Mouse (Mus musculus) intestine, embryonic 15.5 days (tissue): Measurements from ENCODE around the gene Casq2. TPM values are rescaled to one million over a fixed set of nuclear protein-coding genes. Genes with fewer than 3 reads are reported as not detected.

ENCODE experiments used
- ATAC-seq: fragments of 200-750 bp; cut with Nextera tagmentation; 2 replicates; pipeline ENCODE4 v1.8.0; 2017; ENCODE audit warnings: moderate TSS enrichment, moderate library complexity
- H3K27ac ChIP-seq: fragments of 300-500 bp; sonication (generic); 2 replicates; pipeline ENCODE4 v1.5.1; 2015; ENCODE audit warnings: mild to moderate bottlenecking, inconsistent platforms
- H3K27me3 ChIP-seq: fragments of 300-500 bp; sonication (generic); replicated peaks from 2 replicates; pipeline ENCODE4 v1.6.1; 2015; ENCODE audit warnings: inconsistent platforms
- H3K36me3 ChIP-seq: fragments of 300-500 bp; sonication (generic); 2 replicates; pipeline ENCODE4 v1.6.1; 2015; ENCODE audit warnings: inconsistent platforms
- H3K4me1 ChIP-seq: fragments of 300-500 bp; sonication (generic); replicated peaks from 2 replicates; pipeline ENCODE4 v1.6.1; 2015; ENCODE audit warnings: inconsistent platforms
- H3K4me2 ChIP-seq: fragments of 300-500 bp; sonication (generic); replicated peaks from 2 replicates; pipeline ENCODE4 v1.6.1; 2015; ENCODE audit warnings: mild to moderate bottlenecking, inconsistent platforms
- H3K4me3 ChIP-seq: fragments of 300-500 bp; sonication (generic); replicated peaks from 2 replicates; pipeline ENCODE4 v1.5.1; 2015; ENCODE audit warnings: inconsistent platforms
- H3K9ac ChIP-seq: fragments of 300-500 bp; sonication (generic); 2 replicates; pipeline ENCODE4 v1.6.1; 2015; ENCODE audit warnings: inconsistent platforms
- H3K9me3 ChIP-seq: fragments of 300-500 bp; sonication (generic); 2 replicates; pipeline ENCODE4 v1.6.1; 2016; ENCODE audit warnings: inconsistent platforms
- WGBS: fragments of 180-500 bp; shearing (Covaris S2); methylation state at CpG from one replicate; pipeline ENCODE4 v1.1.7; 2015; 5-methylcytosine and 5-hydroxymethylcytosine counted together
- polyA plus RNA-seq: library from polyadenylated mRNA; unstranded; fragments of >200 nt; fragmentation: Nextera tagmentation; extraction: Ambion mirVana; gene quantifications from 2 replicates; pipeline ENCODE4 v1.2.1, GENCODE M21; 2015

Casq2 gene
- polyA plus RNA-seq, 1 experiment from 2014 or later: 1.7 TPM

DNA sequence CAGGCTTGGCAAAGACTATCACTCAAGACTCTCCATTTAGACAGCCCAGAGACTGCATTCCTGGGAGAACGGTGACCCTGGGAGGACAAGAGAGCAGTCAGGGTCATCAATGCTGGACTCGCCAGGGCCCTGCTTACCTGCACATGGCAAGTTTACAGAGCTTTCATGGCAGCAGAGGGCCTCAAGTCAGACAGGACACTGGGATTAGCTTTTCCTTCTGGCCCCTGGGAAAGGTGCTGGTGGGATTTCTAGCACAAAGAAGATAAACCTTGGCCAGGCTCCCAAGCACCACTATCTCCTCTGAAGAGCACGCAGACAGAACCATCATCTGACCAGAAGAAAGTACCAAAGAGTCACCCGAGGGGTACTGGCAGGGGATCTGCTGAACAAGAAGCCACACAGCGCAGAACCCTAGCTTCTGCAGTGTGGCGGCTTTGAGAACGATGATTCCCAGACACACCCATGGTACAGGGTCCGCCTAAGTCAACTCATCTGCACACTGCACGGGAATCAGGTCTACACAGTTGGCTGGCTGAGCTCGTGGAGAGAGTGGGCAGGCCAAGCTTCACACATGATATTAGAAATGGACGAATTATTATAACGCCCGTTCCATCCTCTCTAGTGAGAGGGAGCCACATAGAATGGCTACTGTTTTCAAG lies 1.3 kb upstream of the Casq2 start:
- H3K9ac ChIP-seq: no peak overlapping the region
- H3K9me3 ChIP-seq: no peaks in the 10 kb centered on the region
- 67% methylated on average over 13 of the region's 13 CpGs for WGBS
- no peak overlapping the region for H3K4me2 ChIP-seq
- ATAC-seq: peak; percentile 68
- no peak overlapping the region for H3K27ac ChIP-seq
- no peaks in the 10 kb centered on the region for H3K27me3 ChIP-seq
- no peaks in the 10 kb centered on the region for H3K36me3 ChIP-seq
- H3K4me1 ChIP-seq: peaks cover 7% of the 10 kb centered on the region; the same call in 1 of the 2 replicates
- no peak overlapping the region for H3K4me3 ChIP-seq

DNA sequence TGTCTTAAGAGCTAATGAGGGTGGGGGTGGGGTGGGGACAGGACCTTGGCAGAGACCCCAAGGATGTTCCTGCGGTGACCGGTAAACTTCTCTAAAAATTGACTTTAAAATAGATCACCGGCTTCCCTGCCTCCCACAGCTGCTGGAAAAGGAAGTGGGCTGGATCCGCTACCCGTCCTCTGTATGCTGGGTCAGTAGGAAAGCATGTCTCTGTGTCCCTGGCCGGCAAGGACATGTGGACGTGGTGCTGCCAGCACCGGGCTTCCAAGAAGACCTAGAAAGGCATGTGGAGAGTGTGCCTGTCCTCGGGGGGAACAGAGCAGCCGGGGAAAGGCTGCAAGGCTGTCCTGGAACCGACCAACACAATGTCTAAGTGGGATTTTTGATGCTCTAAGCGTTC lies 496 bp upstream of the Casq2 start:
- Histone ChIP-seq H3K4me1 (peaks cover 7% of the 10 kb centered on the region; the same call in 1 of the 2 replicates), H3K27me3 (no peaks in the 10 kb centered on the region), H3K36me3 (no peaks in the 10 kb centered on the region), H3K4me2 (no peak overlapping the region), H3K9me3 (no peaks in the 10 kb centered on the region), H3K4me3 (no peak overlapping the region), H3K9ac (no peak overlapping the region), H3K27ac (no peak overlapping the region)
- 38% methylated on average over 12 of the region's 12 CpGs for WGBS
- no peak for ATAC-seq

DNA sequence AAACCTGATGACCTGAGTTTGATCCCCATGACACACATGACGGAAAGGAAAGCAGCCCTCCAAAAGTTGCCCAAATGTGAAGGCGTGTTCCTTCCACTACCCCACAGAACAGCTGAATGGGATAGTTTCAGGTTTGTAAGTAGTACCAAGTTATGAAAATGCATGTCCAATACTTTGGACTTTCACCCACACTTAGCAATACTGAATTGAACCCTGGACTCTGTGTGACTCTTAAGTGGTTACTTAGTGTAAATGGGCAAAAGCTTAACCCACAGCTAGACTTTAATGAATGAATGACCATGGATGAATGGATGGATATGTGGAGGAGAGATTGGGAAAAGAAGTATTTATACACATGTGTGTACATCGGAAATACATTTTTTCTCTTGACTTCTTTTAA lies 8.6 kb downstream of the Casq2 start:
- no peaks in the 10 kb centered on the region for H3K36me3 ChIP-seq
- H3K4me3 ChIP-seq: no peak overlapping the region
- no peak for ATAC-seq
- no peaks in the 10 kb centered on the region for H3K9me3 ChIP-seq
- H3K9ac ChIP-seq: no peak overlapping the region
- H3K4me2 ChIP-seq: no peak overlapping the region
- 90% methylated on average over 3 of the region's 3 CpGs for WGBS
- H3K4me1 ChIP-seq: no peaks in the 10 kb centered on the region
- H3K27me3 ChIP-seq: no peaks in the 10 kb centered on the region
- H3K27ac ChIP-seq: no peak overlapping the region

DNA sequence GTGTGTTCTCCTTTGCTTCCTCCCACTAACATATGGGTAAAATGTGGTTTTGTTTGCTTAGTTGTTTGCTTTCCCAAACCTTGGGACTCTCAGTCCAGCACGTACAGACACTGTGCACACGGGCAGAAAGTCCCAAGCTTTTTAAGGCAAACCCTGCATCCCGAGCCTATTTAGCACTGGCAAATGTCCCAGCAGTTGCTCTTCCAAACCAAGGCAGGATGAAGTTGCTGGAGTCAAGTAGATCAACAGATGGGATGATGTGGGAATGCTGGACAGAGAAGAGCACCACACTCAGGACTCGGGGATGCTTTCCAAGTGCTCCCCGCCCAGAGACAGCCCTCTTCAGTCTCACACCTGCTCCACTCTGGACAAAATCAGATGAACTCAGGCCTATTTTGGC lies 9.2 kb downstream of the Casq2 start:
- Histone ChIP-seq H3K9me3 (no peaks in the 10 kb centered on the region), H3K4me1 (no peaks in the 10 kb centered on the region), H3K4me3 (no peak overlapping the region), H3K27me3 (no peaks in the 10 kb centered on the region), H3K9ac (no peak overlapping the region), H3K36me3 (no peaks in the 10 kb centered on the region), H3K27ac (no peak overlapping the region), H3K4me2 (no peak overlapping the region)
- 52% methylated on average over 5 of the region's 5 CpGs for WGBS
- ATAC-seq: peak; percentile 70

DNA sequence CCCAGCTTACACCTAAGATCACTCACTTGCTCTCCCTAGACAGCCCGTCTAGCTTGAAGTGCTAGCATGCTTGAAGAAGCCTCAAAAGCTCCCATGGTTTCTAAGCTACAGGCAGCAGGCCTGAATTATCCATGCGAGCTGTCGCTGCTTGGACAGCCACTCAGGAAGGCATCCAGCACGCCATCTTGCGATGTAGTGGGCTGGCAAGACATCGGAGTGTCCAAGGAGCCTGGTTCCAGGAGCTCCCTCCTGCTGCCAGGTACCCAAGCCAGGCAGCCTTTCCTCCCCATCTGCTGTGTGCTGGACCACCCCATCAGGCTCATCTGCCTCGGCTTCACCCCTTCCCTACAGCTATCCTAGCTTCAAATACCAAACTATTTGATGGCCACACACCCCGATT lies 10.2 kb downstream of the Casq2 start:
- Histone ChIP-seq H3K9ac (no peak overlapping the region), H3K27me3 (no peaks in the 10 kb centered on the region), H3K9me3 (no peaks in the 10 kb centered on the region), H3K4me1 (no peaks in the 10 kb centered on the region), H3K4me2 (no peak overlapping the region), H3K36me3 (no peaks in the 10 kb centered on the region), H3K27ac (no peak overlapping the region), H3K4me3 (no peak overlapping the region)
- whole genome bisulfite sequencing: 85% methylated on average over 8 of the region's 8 CpGs
- no peak for ATAC-seq

DNA sequence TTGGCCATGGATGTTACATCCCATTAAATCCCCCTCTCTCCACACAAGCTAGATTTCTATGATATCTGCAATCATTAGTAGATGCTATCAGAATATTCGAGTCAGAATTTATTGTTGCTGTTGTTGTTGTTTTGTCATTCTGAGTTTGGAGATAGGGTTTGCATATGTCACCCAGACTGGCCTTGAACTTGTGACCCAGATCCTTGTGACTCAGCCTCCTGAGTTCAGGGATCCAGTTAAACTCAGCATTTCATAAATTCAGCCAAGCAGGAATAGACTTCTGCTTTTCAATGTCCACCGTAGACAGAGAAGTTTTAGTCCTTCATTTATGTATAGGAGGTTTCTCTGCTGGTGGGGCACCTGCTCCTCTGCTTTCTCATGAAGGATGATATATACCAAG lies 10.8 kb downstream of the Casq2 start:
- WGBS: 90% methylated on average over 2 of the region's 2 CpGs
- H3K4me3 ChIP-seq: no peak overlapping the region
- no peaks in the 10 kb centered on the region for H3K9me3 ChIP-seq
- no peaks in the 10 kb centered on the region for H3K36me3 ChIP-seq
- no peak for ATAC-seq
- H3K9ac ChIP-seq: no peak overlapping the region
- no peak overlapping the region for H3K4me2 ChIP-seq
- no peaks in the 10 kb centered on the region for H3K27me3 ChIP-seq
- no peak overlapping the region for H3K27ac ChIP-seq
- no peaks in the 10 kb centered on the region for H3K4me1 ChIP-seq

DNA sequence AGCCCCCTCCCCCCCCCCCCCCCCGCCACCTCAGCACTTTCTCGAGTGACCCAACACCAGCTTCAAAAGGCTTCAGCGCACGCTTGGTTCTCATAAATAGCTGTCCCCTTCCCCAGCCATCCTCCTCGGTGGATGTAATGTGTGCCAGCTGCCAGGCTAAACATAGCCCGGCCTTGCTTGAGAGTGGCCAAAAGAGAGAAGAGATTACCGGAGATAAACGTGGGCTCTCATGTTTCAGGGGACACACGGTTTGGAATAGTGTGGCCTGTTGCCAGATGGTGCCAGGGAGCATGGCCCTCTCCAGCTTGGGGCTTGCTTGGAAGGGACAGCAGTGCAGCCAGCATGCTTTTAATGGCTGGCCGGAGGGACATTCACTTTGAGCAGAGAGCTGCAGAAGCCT lies 13.0 kb downstream of the Casq2 start:
- no peaks in the 10 kb centered on the region for H3K27me3 ChIP-seq
- H3K36me3 ChIP-seq: no peaks in the 10 kb centered on the region
- WGBS: 41% methylated on average over 10 of the region's 10 CpGs
- H3K4me2 ChIP-seq: no peak overlapping the region
- no peaks in the 10 kb centered on the region for H3K9me3 ChIP-seq
- no peak for ATAC-seq
- H3K9ac ChIP-seq: no peak overlapping the region
- no peak overlapping the region for H3K4me3 ChIP-seq
- no peak overlapping the region for H3K27ac ChIP-seq
- no peaks in the 10 kb centered on the region for H3K4me1 ChIP-seq

DNA sequence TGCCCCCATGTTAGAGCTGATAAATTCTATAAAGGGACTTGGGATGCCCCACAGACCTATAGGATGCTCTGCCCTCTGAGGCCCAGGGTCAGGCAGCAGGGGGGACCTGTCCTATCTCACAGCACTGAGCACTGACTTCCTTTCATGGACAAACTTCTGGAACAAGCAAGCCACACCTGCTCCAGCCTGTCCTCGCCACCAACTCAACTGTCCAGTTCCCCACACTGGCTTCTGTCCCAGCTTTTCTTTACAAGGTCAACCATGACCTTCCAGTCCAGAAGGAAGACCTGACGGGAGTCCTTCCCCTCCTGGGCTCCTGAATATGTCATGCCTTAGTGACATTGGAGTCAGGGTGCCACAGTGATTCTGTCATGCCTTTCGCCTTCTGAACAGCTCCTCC lies 13.6 kb downstream of the Casq2 start:
- H3K27ac ChIP-seq: no peak overlapping the region
- H3K4me3 ChIP-seq: no peak overlapping the region
- no peaks in the 10 kb centered on the region for H3K27me3 ChIP-seq
- no peaks in the 10 kb centered on the region for H3K9me3 ChIP-seq
- no peak overlapping the region for H3K4me2 ChIP-seq
- ATAC-seq: no peak
- WGBS: 91% methylated on average over 3 of the region's 3 CpGs
- no peaks in the 10 kb centered on the region for H3K36me3 ChIP-seq
- no peak overlapping the region for H3K9ac ChIP-seq
- H3K4me1 ChIP-seq: no peaks in the 10 kb centered on the region

DNA sequence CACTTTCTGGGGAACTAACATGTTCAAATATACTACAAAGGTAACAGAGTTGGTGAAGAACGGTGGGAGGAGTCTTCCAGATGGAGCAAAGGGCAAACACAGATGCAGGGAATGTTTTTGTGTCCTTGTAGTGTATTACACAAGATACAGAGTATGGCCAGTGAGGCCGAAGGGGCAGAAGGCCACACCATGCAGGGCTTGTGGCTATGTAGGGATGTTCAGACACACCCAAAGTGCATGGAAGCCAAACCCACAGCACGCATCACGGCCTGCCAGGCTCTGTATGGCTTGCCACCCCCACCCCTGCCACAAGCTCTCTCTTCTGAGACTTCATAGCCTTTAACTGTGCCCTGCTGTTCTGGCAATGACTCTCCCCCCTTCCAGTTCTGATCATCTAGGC lies 15.2 kb downstream of the Casq2 start:
- Histone ChIP-seq H3K4me1 (no peaks in the 10 kb centered on the region), H3K27ac (no peak overlapping the region), H3K36me3 (no peaks in the 10 kb centered on the region), H3K4me3 (no peak overlapping the region), H3K27me3 (no peaks in the 10 kb centered on the region), H3K4me2 (no peak overlapping the region), H3K9ac (no peak overlapping the region), H3K9me3 (no peaks in the 10 kb centered on the region)
- 86% methylated on average over 4 of the region's 4 CpGs for WGBS
- ATAC-seq: no peak

DNA sequence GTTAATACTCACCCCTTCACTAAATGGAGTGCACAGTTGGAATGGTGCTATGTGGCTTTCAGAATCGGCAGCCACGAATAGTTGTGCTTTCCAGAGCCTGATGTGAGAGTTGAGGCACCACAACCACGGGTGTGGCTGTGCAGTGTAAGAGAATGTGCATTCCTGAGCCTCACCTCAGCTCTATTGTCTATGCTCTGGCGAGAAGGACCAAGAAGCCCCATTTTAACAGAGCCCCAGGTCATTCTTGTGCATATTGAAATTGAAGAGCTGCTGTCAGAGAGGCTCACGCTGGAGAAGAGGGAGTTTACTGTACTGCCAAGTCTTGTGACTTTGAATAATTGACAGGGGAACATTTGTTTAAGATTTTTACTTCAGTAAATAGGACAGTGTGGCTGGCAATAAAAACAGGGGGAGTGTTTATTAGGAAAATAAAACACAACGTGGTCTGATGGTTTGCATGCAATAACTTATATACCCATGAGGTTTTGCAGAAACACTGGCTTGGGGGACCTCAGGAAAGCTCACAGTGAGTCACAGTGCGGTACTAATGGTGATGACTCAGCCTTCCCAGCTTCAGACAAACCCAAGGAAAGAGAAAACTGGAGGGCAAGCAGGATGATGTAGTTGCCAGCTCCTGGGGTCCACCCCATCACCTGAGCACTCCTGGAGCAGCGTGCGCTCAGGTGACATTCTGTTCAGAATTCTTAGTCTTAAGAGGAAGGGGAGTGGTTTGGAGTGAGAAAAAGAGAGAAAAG lies 17.8 kb downstream of the Casq2 start:
- WGBS: 62% methylated on average over 9 of the region's 9 CpGs
- H3K9ac ChIP-seq: no peak overlapping the region
- no peak overlapping the region for H3K4me3 ChIP-seq
- H3K9me3 ChIP-seq: no peaks in the 10 kb centered on the region
- no peaks in the 10 kb centered on the region for H3K27me3 ChIP-seq
- H3K4me1 ChIP-seq: no peaks in the 10 kb centered on the region
- H3K27ac ChIP-seq: no peak overlapping the region
- H3K4me2 ChIP-seq: no peak overlapping the region
- H3K36me3 ChIP-seq: no peaks in the 10 kb centered on the region
- ATAC-seq: no peak

DNA sequence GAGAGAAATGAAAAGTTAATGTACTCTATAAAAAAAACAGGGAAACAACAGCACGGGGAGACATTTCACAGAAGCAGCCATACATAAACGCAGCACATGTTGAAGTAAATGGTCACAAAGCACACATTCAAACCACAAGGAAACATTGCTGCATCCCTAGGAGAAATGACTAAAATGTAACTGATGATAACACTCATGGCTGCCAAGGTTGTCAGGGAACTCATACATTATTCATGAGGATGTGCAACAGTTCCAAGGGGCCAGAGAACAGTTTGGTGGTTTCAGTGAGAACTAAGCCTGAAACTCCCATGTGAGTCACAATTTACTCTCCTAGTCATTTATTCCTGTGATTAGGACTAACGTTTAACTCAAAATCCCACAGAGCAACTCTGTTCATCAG lies 22.0 kb downstream of the Casq2 start:
- H3K27me3 ChIP-seq: no peaks in the 10 kb centered on the region
- no peak overlapping the region for H3K4me3 ChIP-seq
- H3K9me3 ChIP-seq: no peaks in the 10 kb centered on the region
- no peak overlapping the region for H3K9ac ChIP-seq
- H3K36me3 ChIP-seq: no peaks in the 10 kb centered on the region
- ATAC-seq: no peak
- WGBS: 63% methylated on average over 3 of the region's 3 CpGs
- no peak overlapping the region for H3K27ac ChIP-seq
- H3K4me1 ChIP-seq: no peaks in the 10 kb centered on the region
- H3K4me2 ChIP-seq: no peak overlapping the region

DNA sequence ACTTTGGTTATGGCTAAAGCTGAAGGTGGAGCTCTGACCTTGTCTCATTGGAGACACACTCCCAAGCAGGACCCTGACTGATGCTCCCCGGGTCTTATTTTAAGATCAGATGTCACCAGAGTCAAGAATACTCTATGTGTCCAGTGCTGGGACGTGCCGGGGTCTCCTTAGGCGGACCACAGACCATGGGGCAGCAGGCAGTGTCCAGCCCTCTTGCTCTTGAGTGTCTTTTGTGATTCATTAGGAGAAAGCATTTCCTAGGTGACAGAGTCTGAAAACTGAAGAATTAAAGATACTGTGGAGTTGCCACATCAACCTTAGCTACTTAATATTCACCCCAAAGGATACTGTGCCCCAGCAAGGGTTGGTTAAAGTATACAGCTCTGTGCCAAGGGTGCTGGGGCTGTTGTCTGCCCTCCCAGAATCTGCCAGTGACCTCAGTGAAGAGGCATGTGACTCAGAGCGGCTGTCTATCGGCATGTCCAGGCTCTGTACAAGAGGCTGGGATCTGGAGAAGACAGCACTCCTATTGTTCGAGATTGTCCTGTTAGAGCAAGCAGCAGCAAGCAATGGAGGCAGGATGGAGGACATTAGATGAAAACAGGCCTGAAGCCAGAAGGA lies 25.9 kb downstream of the Casq2 start:
- Histone ChIP-seq H3K4me3 (no peak overlapping the region), H3K27me3 (no peaks in the 10 kb centered on the region), H3K9ac (no peak overlapping the region), H3K27ac (no peak overlapping the region), H3K4me2 (no peak overlapping the region), H3K36me3 (no peaks in the 10 kb centered on the region), H3K9me3 (no peaks in the 10 kb centered on the region), H3K4me1 (no peaks in the 10 kb centered on the region)
- no peak for ATAC-seq
- WGBS: 76% methylated on average over 7 of the region's 7 CpGs

DNA sequence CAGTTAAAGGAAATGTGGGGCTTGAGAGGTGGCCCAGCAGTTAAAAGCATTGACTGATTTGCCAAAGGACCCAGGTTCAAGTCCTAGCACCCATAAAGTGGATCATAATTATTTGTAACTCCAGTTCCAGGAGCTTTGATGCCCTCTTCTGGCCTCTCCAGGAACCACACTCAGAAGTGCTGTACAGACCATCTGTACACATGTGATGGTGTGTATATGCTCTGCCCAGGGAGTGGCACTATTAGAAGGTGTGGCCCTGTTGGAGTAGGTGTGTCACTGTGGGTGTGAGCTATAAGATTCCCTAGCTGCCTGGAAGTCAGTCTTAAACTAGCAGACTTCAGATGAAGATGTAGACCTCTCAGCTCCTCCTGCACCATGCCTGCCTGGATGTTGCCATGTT lies 34.7 kb downstream of the Casq2 start:
- H3K4me2 ChIP-seq: no peak overlapping the region
- H3K9me3 ChIP-seq: no peaks in the 10 kb centered on the region
- no peak for ATAC-seq
- no peaks in the 10 kb centered on the region for H3K27me3 ChIP-seq
- no peak overlapping the region for H3K9ac ChIP-seq
- H3K36me3 ChIP-seq: no peaks in the 10 kb centered on the region
- H3K4me3 ChIP-seq: no peak overlapping the region
- H3K4me1 ChIP-seq: no peaks in the 10 kb centered on the region
- H3K27ac ChIP-seq: no peak overlapping the region
